Mouse (Mus musculus): Measurements from ENCODE around the gene Wdr82. TPM values are rescaled to one million over a fixed set of nuclear protein-coding genes. Genes with fewer than 3 reads are reported as not detected.
A peak's percentile ranks its signal among the peaks of the same experiment; 100 is the strongest.

Wdr82 gene
- total RNA-seq, 2 experiments from 2014 or later = 19.4 to 25.9 TPM

DNA sequence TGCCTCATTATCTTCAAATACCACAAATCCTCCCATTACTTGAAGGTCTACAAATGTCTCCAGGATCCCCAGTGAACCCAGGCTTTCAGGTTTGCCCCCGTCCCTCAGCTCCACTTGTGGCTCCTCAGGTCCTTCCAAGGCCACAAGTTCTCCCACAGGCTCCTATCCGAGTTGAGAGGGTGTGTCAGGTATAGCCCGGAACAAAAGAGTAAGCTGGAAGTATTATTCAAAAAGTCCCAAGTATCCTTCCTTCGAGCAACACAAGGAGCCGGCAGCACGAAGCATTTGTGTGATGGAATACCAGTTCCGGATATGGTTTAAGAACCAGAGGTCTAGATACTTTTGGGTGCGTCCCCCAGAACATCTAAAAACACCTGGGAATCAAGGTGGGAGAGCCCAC lies 21.3 kb downstream of the Wdr82 start:
- intact Hi-C loops (cut with DNase I) = no loop called here
- DNase-seq = no peak
- no peak overlapping the region for H3K4me3 ChIP-seq
- no peak for TF ChIP-seq CTCF (IDR thresholded peaks at IDR 0.05)
- H3K27ac ChIP-seq = no peak overlapping the region

DNA sequence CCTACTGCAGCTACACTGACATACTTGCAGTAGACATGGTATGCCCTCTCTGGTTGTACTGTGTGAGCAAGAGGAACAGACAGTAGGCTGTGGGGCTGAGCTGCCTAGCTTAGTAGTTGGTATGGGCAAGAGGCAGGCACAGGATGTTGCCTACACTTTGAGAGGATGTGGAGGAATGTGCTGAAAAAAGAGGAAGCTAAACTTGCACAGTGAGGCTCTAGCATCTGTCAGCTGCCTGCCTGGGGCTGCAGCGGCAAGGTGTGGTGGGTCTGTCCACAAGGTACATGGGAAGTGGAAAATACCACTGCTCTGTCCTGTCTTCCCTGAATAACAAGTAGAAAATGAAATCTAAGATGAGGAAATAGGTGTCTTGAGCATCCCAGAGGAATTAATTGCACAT lies 22.3 kb downstream of the Wdr82 start:
- TF ChIP-seq CTCF (IDR thresholded peaks at IDR 0.05) = no peak
- H3K27ac ChIP-seq = no peak overlapping the region
- H3K4me3 ChIP-seq = no peak overlapping the region
- no peak for DNase-seq
- intact Hi-C loops (cut with DNase I) = no loop called here

GRCm38 (mm10) chr9:106193930-106194807 lies 23.4 kb downstream of the Wdr82 start:
- TF ChIP-seq CTCF (IDR thresholded peaks at IDR 0.05) = no peak
- DNase-seq = no peak
- intact Hi-C loops (cut with DNase I) = no loop called here
- H3K4me3 ChIP-seq = no peak overlapping the region
- no peak overlapping the region for H3K27ac ChIP-seq

GRCm38 (mm10) chr9:106195693-106196092 lies 25.0 kb downstream of the Wdr82 start:
- H3K4me3 ChIP-seq = no peak overlapping the region
- TF ChIP-seq CTCF (IDR thresholded peaks at IDR 0.05) = no peak
- intact Hi-C loops (cut with DNase I) = no loop called here
- DNase-seq = no peak
- no peak overlapping the region for H3K27ac ChIP-seq

- H3K27ac ChIP-seq = no peak overlapping the region
- intact Hi-C loops (cut with DNase I) = no loop called here
- H3K4me3 ChIP-seq = no peak overlapping the region
- TF ChIP-seq CTCF (IDR thresholded peaks at IDR 0.05) = no peak
- DNase-seq = no peak
Measured at GRCm38 (mm10) chr9:106197081-106197713, 26.5 kb downstream of the Wdr82 start.

DNA sequence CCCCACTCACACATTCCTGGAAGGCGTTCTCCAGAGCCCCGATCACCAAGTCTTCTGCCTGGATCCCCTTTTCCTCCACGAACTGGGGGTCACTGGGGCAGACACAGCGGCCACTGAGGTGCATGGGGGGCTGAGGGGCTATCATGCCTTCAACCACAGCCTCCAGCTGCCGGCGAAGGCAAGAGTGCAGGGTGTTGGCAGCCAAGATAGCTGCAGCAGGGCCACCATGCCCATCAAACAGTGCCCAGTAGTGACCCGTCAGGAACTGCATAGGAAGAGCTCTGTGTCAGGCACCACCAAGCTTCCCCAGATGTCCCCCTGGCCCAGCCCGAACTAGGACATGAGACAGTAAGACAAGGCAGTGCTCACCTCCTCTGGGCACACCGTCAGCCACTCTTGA lies 27.0 kb downstream of the Wdr82 start:
- Histone ChIP-seq H3K27ac (no peak overlapping the region), H3K4me3 (no peak overlapping the region)
- no peak for TF ChIP-seq CTCF (IDR thresholded peaks at IDR 0.05)
- no peak for DNase-seq
- intact Hi-C loops (cut with DNase I) = no loop called here

DNA sequence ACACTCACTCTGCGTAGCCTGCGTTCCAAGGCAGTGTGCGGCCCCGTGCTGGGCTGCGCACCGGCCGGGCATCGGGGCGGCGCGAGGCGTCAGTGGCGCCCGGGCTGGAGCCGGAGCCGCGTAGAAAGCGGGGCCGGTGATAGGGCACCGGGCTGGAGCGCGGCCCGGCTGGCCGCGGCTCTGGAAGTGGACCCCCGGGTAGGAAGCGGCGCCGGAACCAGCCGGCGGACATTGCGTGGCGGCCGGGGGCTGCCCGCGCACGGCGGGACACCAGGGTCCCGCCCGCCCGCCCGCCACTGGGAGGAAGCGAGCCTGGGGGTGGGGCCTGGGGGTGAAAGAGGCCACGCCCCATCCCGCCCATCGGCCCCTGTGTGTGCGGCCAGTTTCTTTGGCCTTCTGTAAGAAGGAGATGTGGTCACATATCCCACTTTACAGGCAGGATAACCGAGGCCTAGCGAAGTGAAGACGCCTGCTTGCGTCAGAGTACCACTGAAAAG lies 28.3 kb downstream of the Wdr82 start:
- no peak for TF ChIP-seq CTCF (IDR thresholded peaks at IDR 0.05)
- peak; percentile 87 for DNase-seq
- H3K27ac ChIP-seq = peak overlapping the region; percentile 84
- intact Hi-C loops (cut with DNase I) = no loop called here
- H3K4me3 ChIP-seq = peak overlapping the region; percentile 87

DNA sequence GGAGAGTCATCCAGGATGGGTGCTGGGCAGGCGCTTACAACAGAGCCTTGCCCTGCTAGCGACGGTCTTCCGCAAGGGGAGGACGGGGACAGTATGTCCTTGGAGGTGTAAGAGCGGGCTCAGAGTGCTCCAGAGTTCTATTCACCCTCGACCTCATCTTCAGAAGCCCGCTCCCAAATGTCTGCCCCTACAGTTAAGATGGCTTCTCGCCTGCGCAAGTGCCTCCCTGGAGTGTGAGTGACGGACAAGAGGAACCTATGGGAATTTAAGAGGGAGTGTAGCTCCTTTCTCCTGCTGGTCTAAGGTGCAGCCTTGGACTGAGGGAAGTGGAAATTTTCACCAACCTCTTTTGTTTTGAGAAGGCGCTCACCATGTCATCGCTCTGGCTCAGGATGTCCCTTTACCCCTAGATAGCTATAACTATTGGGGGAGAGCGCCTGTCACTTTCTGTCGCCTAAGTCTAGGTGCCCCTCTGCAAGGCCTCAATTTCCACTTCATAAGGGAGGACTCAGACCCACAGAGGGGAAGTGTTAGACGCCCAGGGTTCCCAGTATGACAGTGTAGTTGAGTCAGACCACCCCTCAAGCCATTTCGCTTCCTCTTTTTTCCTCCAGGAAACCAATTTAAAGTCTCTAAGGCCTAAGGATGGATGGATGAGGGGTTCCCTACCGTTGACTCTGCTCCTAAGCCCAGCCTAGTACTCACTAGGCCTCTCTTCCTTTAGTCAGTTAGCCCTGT lies 29.0 kb downstream of the Wdr82 start, which contains the start of gene Ppm1m:
TSS of gene Ppm1m (minus strand) at position 212 of the 738 bp plus-strand sequence.
- Histone ChIP-seq H3K27ac (peak within 1 kb of the TSS; percentile 84), H3K4me3 (peak within 1 kb of the TSS; percentile 87)
- peak; percentile 27 for DNase-seq
- no peak for TF ChIP-seq CTCF (IDR thresholded peaks at IDR 0.05)
- intact Hi-C loops (cut with DNase I) = no loop called here

- H3K27ac ChIP-seq = peak overlapping the region; percentile 98
- intact Hi-C loops (cut with DNase I) = no loop called here
- H3K4me3 ChIP-seq = peak overlapping the region; percentile 79
- no peak for TF ChIP-seq CTCF (IDR thresholded peaks at IDR 0.05)
- no peak for DNase-seq
Measured at GRCm38 (mm10) chr9:106201895-106202294, 31.2 kb downstream of the Wdr82 start.

- Histone ChIP-seq H3K27ac (peak within 1 kb of the TSS; percentile 98), H3K4me3 (peak within 1 kb of the TSS; percentile 79)
- peak; percentile 94 for DNase-seq
- TF ChIP-seq CTCF (IDR thresholded peaks at IDR 0.05) = no peak
- intact Hi-C loops (cut with DNase I) = no loop called here
Measured at GRCm38 (mm10) chr9:106202819-106203636, 32.3 kb downstream of the Wdr82 start, which contains the start of gene Twf2. Gene Twf2, plus strand, starts transcription at chr9:106203108.

- no peak for TF ChIP-seq CTCF (IDR thresholded peaks at IDR 0.05)
- intact Hi-C loops (cut with DNase I) = no loop called here
- Histone ChIP-seq H3K4me3 (peak overlapping the region; percentile 79), H3K27ac (peak overlapping the region; percentile 98)
- DNase-seq = peak; percentile 64
Measured at GRCm38 (mm10) chr9:106203990-106204851, 33.5 kb downstream of the Wdr82 start.
